Mouse (Mus musculus): ENCODE measurements around the gene Kctd19.

The Kctd19 gene

DNA sequence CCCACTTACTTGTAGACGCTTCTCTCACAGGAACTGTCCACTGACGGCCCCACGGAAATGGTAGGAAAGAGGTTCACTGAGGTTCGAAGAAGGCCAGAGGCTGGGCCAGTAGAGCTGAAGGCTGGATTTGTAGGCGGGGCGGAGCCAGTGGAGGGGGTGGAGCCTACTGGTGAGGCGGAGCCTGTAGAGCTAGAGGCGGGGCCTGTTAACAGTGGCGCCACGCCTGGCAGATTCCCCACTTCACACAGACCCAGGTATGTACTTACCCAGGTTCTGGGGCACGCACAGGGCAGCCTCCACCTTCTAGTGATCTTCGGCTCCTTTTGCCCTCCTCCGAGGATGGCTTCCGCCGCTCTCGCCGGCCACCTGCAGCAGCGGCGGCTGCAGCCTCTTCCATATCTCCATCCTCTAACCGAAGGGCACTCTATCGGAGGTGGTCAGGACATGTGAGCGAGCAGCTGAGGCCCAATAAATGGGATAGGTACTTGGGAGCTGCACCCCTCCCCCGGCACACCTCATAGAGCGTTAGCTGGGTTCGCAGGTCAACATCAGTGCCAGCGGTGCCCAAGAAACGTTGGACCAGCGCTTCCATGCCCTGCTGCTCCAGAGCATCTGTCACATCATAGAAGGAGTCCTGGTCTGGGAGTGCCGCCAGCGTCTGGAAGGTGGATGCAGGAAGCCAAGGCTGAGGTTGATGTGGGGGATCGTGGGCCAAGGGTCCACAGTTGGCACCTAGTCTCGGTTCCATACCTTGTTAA lies 76.8 kb downstream of the Kctd19 start:
- DNase-seq (ENCODE audit: low read depth in 2 of 2, low spot score in 2 of 2), result no peak

All from CD8-positive naive resting alpha-beta T cell, adult 2 months (primary cell).